Mouse (Mus musculus): ENCODE data around the gene Etfa. TPM values are rescaled to one million over a fixed set of nuclear protein-coding genes. Genes with fewer than 3 reads are reported as not detected.

Etfa gene
- polyA plus RNA-seq, 2 experiments, result 77.2 to 189 TPM

- Histone ChIP-seq H3K27me3 (ENCODE audit: control insufficient read depth, insufficient read depth, low read length) (no peaks in the 10 kb centered on the region), H3K36me3 (ENCODE audit: control insufficient read depth, insufficient read depth, low read length) (no peaks in the 10 kb centered on the region), H3K4me2 (replicated peaks; ENCODE audit: low read depth, low read length, severe bottlenecking) (peak overlapping the region; percentile 53), H3K4me1 (ENCODE audit: control insufficient read depth, insufficient read depth, low read length) (peaks cover 6% of the 10 kb centered on the region), H3K27ac (replicated peaks; ENCODE audit: low read depth, low read length) (no peak overlapping the region), H3K4me3 (replicated peaks; ENCODE audit: low read length) (peak overlapping the region; percentile 95), H3K9ac (ENCODE audit: low read depth, low read length, severe bottlenecking) (no peak overlapping the region), H3K9me3 (ENCODE audit: control insufficient read depth, low read length) (no peaks in the 10 kb centered on the region)
- no peak for TF ChIP-seq POLR2A (IDR thresholded peaks at IDR 0.05; ENCODE audit: borderline replicate concordance, extremely low read depth, insufficient read depth, insufficient read length)
- DNase-seq (ENCODE audit: low spot score), result no peak
- no peak for ATAC-seq (ENCODE audit: low FRiP score, low read depth)
- 80% methylated on average over 10 of the region's 10 CpGs for whole genome bisulfite sequencing
Observed at GRCm38 (mm10) chr9:55510651-55511235, 1.3 kb downstream of the Etfa start.

- no peak overlapping the region for H3K27ac ChIP-seq (replicated peaks; ENCODE audit: low read depth, low read length)
- no peak for ATAC-seq (ENCODE audit: low FRiP score, low read depth)
- no peak for DNase-seq (ENCODE audit: low spot score)
- H3K9ac ChIP-seq (ENCODE audit: low read depth, low read length, severe bottlenecking), result no peak overlapping the region
- no peaks in the 10 kb centered on the region for H3K27me3 ChIP-seq (ENCODE audit: control insufficient read depth, insufficient read depth, low read length)
- peaks cover 6% of the 10 kb centered on the region for H3K4me1 ChIP-seq (ENCODE audit: control insufficient read depth, insufficient read depth, low read length)
- H3K9me3 ChIP-seq (ENCODE audit: control insufficient read depth, low read length), result no peaks in the 10 kb centered on the region
- TF ChIP-seq POLR2A (IDR thresholded peaks at IDR 0.05; ENCODE audit: borderline replicate concordance, extremely low read depth, insufficient read depth, insufficient read length), result no peak
- H3K36me3 ChIP-seq (ENCODE audit: control insufficient read depth, insufficient read depth, low read length), result no peaks in the 10 kb centered on the region
- H3K4me3 ChIP-seq (replicated peaks; ENCODE audit: low read length), result no peak overlapping the region
- H3K4me2 ChIP-seq (replicated peaks; ENCODE audit: low read depth, low read length, severe bottlenecking), result no peak overlapping the region
- WGBS, result 80% methylated on average over 1 of the region's 1 CpGs
Observed at GRCm38 (mm10) chr9:55509731-55510130, 2.3 kb downstream of the Etfa start.

- Histone ChIP-seq H3K36me3 (ENCODE audit: control insufficient read depth, insufficient read depth, low read length) (no peaks in the 10 kb centered on the region), H3K9ac (ENCODE audit: low read depth, low read length, severe bottlenecking) (no peak overlapping the region), H3K27ac (replicated peaks; ENCODE audit: low read depth, low read length) (no peak overlapping the region), H3K4me2 (replicated peaks; ENCODE audit: low read depth, low read length, severe bottlenecking) (no peak overlapping the region), H3K4me3 (replicated peaks; ENCODE audit: low read length) (no peak overlapping the region), H3K4me1 (ENCODE audit: control insufficient read depth, insufficient read depth, low read length) (peaks cover 6% of the 10 kb centered on the region), H3K9me3 (ENCODE audit: control insufficient read depth, low read length) (no peaks in the 10 kb centered on the region), H3K27me3 (ENCODE audit: control insufficient read depth, insufficient read depth, low read length) (no peaks in the 10 kb centered on the region)
- WGBS, result 88% methylated on average over 4 of the region's 4 CpGs
- no peak for TF ChIP-seq POLR2A (IDR thresholded peaks at IDR 0.05; ENCODE audit: borderline replicate concordance, extremely low read depth, insufficient read depth, insufficient read length)
- ATAC-seq (ENCODE audit: low FRiP score, low read depth), result no peak
- no peak for DNase-seq (ENCODE audit: low spot score)
Observed at GRCm38 (mm10) chr9:55508701-55509100, 3.3 kb downstream of the Etfa start.

- no peaks in the 10 kb centered on the region for H3K9me3 ChIP-seq (ENCODE audit: control insufficient read depth, low read length)
- WGBS, result 81% methylated on average over 3 of the region's 3 CpGs
- no peak overlapping the region for H3K4me2 ChIP-seq (replicated peaks; ENCODE audit: low read depth, low read length, severe bottlenecking)
- no peak overlapping the region for H3K9ac ChIP-seq (ENCODE audit: low read depth, low read length, severe bottlenecking)
- H3K4me1 ChIP-seq (ENCODE audit: control insufficient read depth, insufficient read depth, low read length), result peaks cover 6% of the 10 kb centered on the region
- no peak for ATAC-seq (ENCODE audit: low FRiP score, low read depth)
- no peak overlapping the region for H3K4me3 ChIP-seq (replicated peaks; ENCODE audit: low read length)
- H3K36me3 ChIP-seq (ENCODE audit: control insufficient read depth, insufficient read depth, low read length), result no peaks in the 10 kb centered on the region
- no peak for TF ChIP-seq POLR2A (IDR thresholded peaks at IDR 0.05; ENCODE audit: borderline replicate concordance, extremely low read depth, insufficient read depth, insufficient read length)
- no peaks in the 10 kb centered on the region for H3K27me3 ChIP-seq (ENCODE audit: control insufficient read depth, insufficient read depth, low read length)
- no peak for DNase-seq (ENCODE audit: low spot score)
- no peak overlapping the region for H3K27ac ChIP-seq (replicated peaks; ENCODE audit: low read depth, low read length)
Observed at GRCm38 (mm10) chr9:55507922-55508321, 4.1 kb downstream of the Etfa start.

GRCm38 (mm10) chr9:55482116-55482515 is 29.9 kb downstream of the Etfa start:
- Histone ChIP-seq H3K27ac (replicated peaks; ENCODE audit: low read depth, low read length) (no peak overlapping the region), H3K9ac (ENCODE audit: low read depth, low read length, severe bottlenecking) (no peak overlapping the region), H3K4me1 (ENCODE audit: control insufficient read depth, insufficient read depth, low read length) (no peaks in the 10 kb centered on the region), H3K27me3 (ENCODE audit: control insufficient read depth, insufficient read depth, low read length) (no peaks in the 10 kb centered on the region), H3K4me3 (replicated peaks; ENCODE audit: low read length) (no peak overlapping the region), H3K9me3 (ENCODE audit: control insufficient read depth, low read length) (no peaks in the 10 kb centered on the region), H3K4me2 (replicated peaks; ENCODE audit: low read depth, low read length, severe bottlenecking) (no peak overlapping the region), H3K36me3 (ENCODE audit: control insufficient read depth, insufficient read depth, low read length) (peaks cover 25% of the 10 kb centered on the region)
- ATAC-seq (ENCODE audit: low FRiP score, low read depth) (no peak), DNase-seq (ENCODE audit: low spot score) (no peak)
- WGBS, result 70% methylated on average over 2 of the region's 2 CpGs
- no peak for TF ChIP-seq POLR2A (IDR thresholded peaks at IDR 0.05; ENCODE audit: borderline replicate concordance, extremely low read depth, insufficient read depth, insufficient read length)

GRCm38 (mm10) chr9:55478699-55479098 is 33.3 kb downstream of the Etfa start:
- Histone ChIP-seq H3K4me1 (ENCODE audit: control insufficient read depth, insufficient read depth, low read length) (no peaks in the 10 kb centered on the region), H3K36me3 (ENCODE audit: control insufficient read depth, insufficient read depth, low read length) (peaks cover 18% of the 10 kb centered on the region), H3K4me3 (replicated peaks; ENCODE audit: low read length) (no peak overlapping the region), H3K27ac (replicated peaks; ENCODE audit: low read depth, low read length) (no peak overlapping the region), H3K9me3 (ENCODE audit: control insufficient read depth, low read length) (no peaks in the 10 kb centered on the region), H3K9ac (ENCODE audit: low read depth, low read length, severe bottlenecking) (no peak overlapping the region), H3K27me3 (ENCODE audit: control insufficient read depth, insufficient read depth, low read length) (no peaks in the 10 kb centered on the region), H3K4me2 (replicated peaks; ENCODE audit: low read depth, low read length, severe bottlenecking) (no peak overlapping the region)
- ATAC-seq (ENCODE audit: low FRiP score, low read depth) (no peak), DNase-seq (ENCODE audit: low spot score) (no peak)
- no peak for TF ChIP-seq POLR2A (IDR thresholded peaks at IDR 0.05; ENCODE audit: borderline replicate concordance, extremely low read depth, insufficient read depth, insufficient read length)

Data from limb, embryonic 14.5 days (tissue).